25 mouse cellular contexts compared by ENCODE assay signal in genomic region chr2:167424516-167424915, GRCm38 (mm10). TPM values are rescaled to one million over a fixed set of nuclear protein-coding genes. Genes with fewer than 3 reads are reported as not detected.
A peak's percentile ranks its signal among the peaks of the same experiment; 100 is the strongest.
DNase-seq lines count a peak whose midpoint lies in the region; ATAC-seq lines count a peak whose summit lies in the region.
"Had no signal": no experiment of that assay in that cellular context is flagged by ENCODE, and none has a peak within 500 bp of the region (broad histone marks: within the 10 kb centered on the region; RNA-seq: fewer than 3 reads in every experiment).

No protein-coding gene starts in this region.

- H3K9me3 ChIP-seq in heart, embryonic 12.5 days (replicated peaks), result no peaks in the 10 kb centered on the region
- H3K9me3 ChIP-seq in liver, embryonic 15.5 days (replicated peaks), result no peaks in the 10 kb centered on the region
- H3K9me3 ChIP-seq: embryonic facial prominence, embryonic 12.5 days; forebrain, embryonic 12.5 days; hindbrain, embryonic 10.5 days; intestine, embryonic 15.5 days; kidney, embryonic 15.5 days; lung, embryonic 15.5 days; midbrain, embryonic 15.5 days; neural tube, embryonic 13.5 days had no signal

- H3K4me3 ChIP-seq in heart, embryonic 12.5 days, result no peak overlapping the region
- H3K4me3 ChIP-seq in liver, embryonic 15.5 days (replicated peaks), result no peak overlapping the region
- H3K4me3 ChIP-seq: embryonic facial prominence, embryonic 12.5 days; forebrain, embryonic 12.5 days; gastrocnemius, adult 2 months; hindbrain, embryonic 10.5 days; intestine, embryonic 15.5 days; kidney, embryonic 15.5 days; lung, embryonic 15.5 days; midbrain, embryonic 15.5 days; neural tube, embryonic 13.5 days had no signal

- no peak for ATAC-seq in heart, embryonic 12.5 days (ENCODE audit: insufficient number of reproducible peaks, low FRiP score)
- no peak for ATAC-seq in liver, embryonic 15.5 days (ENCODE audit: insufficient read depth)
- ATAC-seq: hindbrain, embryonic 16.5 days; intestine, embryonic 15.5 days; midbrain, embryonic 15.5 days had no signal

- no peak overlapping the region for H3K4me2 ChIP-seq in heart, embryonic 12.5 days
- peak overlapping the region; percentile 19 for H3K4me2 ChIP-seq in liver, embryonic 15.5 days
- H3K4me2 ChIP-seq: embryonic facial prominence, embryonic 12.5 days; forebrain, embryonic 12.5 days; intestine, embryonic 15.5 days; kidney, embryonic 15.5 days; lung, embryonic 15.5 days; midbrain, embryonic 15.5 days; neural tube, embryonic 13.5 days had no signal

- 94% methylated on average over 3 of the region's 3 CpGs for WGBS in heart, embryonic 12.5 days
- 85% methylated on average over 3 of the region's 3 CpGs for WGBS in liver, embryonic 15.5 days (ENCODE audit: insufficient replicate concordance)

- peak overlapping the region; percentile 9; the same call in 1 of the 2 replicates for H3K9ac ChIP-seq in heart, embryonic 12.5 days
- 0 out of 2 replicates have a peak overlapping the region, but pooled peaks have one; percentile 10 for H3K9ac ChIP-seq in liver, embryonic 15.5 days
- H3K9ac ChIP-seq: embryonic facial prominence, embryonic 12.5 days; forebrain, embryonic 12.5 days; intestine, embryonic 15.5 days; kidney, embryonic 15.5 days; lung, embryonic 15.5 days; midbrain, embryonic 15.5 days; neural tube, embryonic 13.5 days had no signal

- no peak overlapping the region for H3K27ac ChIP-seq in heart, embryonic 12.5 days (ENCODE audit: poor library complexity, severe bottlenecking)
- H3K27ac ChIP-seq in liver, embryonic 15.5 days (replicated peaks), result peak overlapping the region; percentile 97
- H3K27ac ChIP-seq: embryonic facial prominence, embryonic 12.5 days; forebrain, embryonic 12.5 days; gastrocnemius, adult 2 months; hindbrain, embryonic 10.5 days; intestine, embryonic 15.5 days; kidney, embryonic 15.5 days; lung, embryonic 15.5 days; midbrain, embryonic 15.5 days; neural tube, embryonic 13.5 days had no signal

- no peaks in the 10 kb centered on the region for H3K27me3 ChIP-seq in heart, embryonic 12.5 days (replicated peaks)
- no peaks in the 10 kb centered on the region for H3K27me3 ChIP-seq in liver, embryonic 15.5 days
- H3K27me3 ChIP-seq: embryonic facial prominence, embryonic 12.5 days; forebrain, embryonic 12.5 days; intestine, embryonic 15.5 days; kidney, embryonic 15.5 days; lung, embryonic 15.5 days; midbrain, embryonic 15.5 days; neural tube, embryonic 13.5 days had no signal

- peaks cover 14% of the 10 kb centered on the region for H3K4me1 ChIP-seq in heart, embryonic 12.5 days (replicated peaks)
- H3K4me1 ChIP-seq in liver, embryonic 15.5 days (replicated peaks), result peaks cover 79% of the 10 kb centered on the region

- peaks cover 53% of the 10 kb centered on the region for H3K36me3 ChIP-seq in heart, embryonic 12.5 days
- H3K36me3 ChIP-seq in liver, embryonic 15.5 days (replicated peaks), result peaks cover 61% of the 10 kb centered on the region

- no peak for DNase-seq in heart, adult 9 months (ENCODE audit: low spot score in 2 of 2)
- DNase-seq in thymus, postnatal 0 days (ENCODE audit: low spot score), result peak; percentile 18
- no peak for DNase-seq in thymus, postnatal 14 days
- DNase-seq in yolk sac, embryonic 10.5 days (ENCODE audit: low spot score), result peak; percentile 27
- DNase-seq in right cerebral cortex, adult 18-20 months, result no peak
- no peak for DNase-seq in embryo, embryonic 10.5 days (ENCODE audit: low spot score)
- DNase-seq: adrenal gland, postnatal 25 days; cerebellum, adult 9-11 months; gastrocnemius, adult 2 months; heart, postnatal 10 days; kidney, postnatal 36 days; lung, postnatal 4 days; retina, postnatal 1 day; thymus, adult 2 months had no signal

RNA-seq across cellular contexts. Expression of gene Slc9a8, which starts 3.0 kb away (rescaled TPM):
- polyA plus RNA-seq in heart, embryonic 12.5 days (2016; fragmentation: Nextera tagmentation; extraction: Ambion mirVana), result 22.6 and 25.6 TPM in 2 replicates
- polyA plus RNA-seq in thymus, postnatal 0 days (2015; fragmentation: Nextera tagmentation; extraction: Ambion mirVana), result 17.9 and 19.7 TPM in 2 replicates
- polyA plus RNA-seq in liver, embryonic 15.5 days (2015; fragmentation: Nextera tagmentation; extraction: Ambion mirVana), result 12.7 and 15.2 TPM in 2 replicates

Comparison
In these comparisons a context has a peak if more than half of its experiments do, and no peak if none do; other contexts are left out.
1. DNase-seq: peak in thymus, postnatal 0 days (single experiment) and yolk sac, embryonic 10.5 days (single experiment); none in heart, adult 9 months (0 of 2), thymus, postnatal 14 days (single experiment), right cerebral cortex, adult 18-20 months (single experiment) and embryo, embryonic 10.5 days (single experiment).